Mouse (Mus musculus) embryonic fibroblast, embryonic 13.5 days (primary cell): ENCODE results near the gene Gm20388. TPM values are rescaled to one million over a fixed set of nuclear protein-coding genes. Genes with fewer than 3 reads are reported as not detected.
A peak's percentile ranks its signal among the peaks of the same experiment; 100 is the strongest.

Experiments used
- H3K27ac ChIP-seq: 2 replicates; pipeline ENCODE4 v1.5.1; 2012; ENCODE audit warnings: low read length, control low read depth, inconsistent platforms; ENCODE audit not compliant: insufficient read depth
- H3K4me1 ChIP-seq: 2 replicates; pipeline ENCODE4 v1.6.1; 2011; ENCODE audit warnings: low read length; ENCODE audit not compliant: control insufficient read depth, insufficient read depth
- H3K4me3 ChIP-seq: 2 replicates; pipeline ENCODE4 v1.5.1; 2011; ENCODE audit warnings: mild to moderate bottlenecking, control low read depth, low read length; ENCODE audit not compliant: insufficient read depth
- CTCF ChIP-seq: IDR thresholded peaks from 2 replicates; pipeline ENCODE4 v1.5.1; 2011; ENCODE audit warnings: mild to moderate bottlenecking, control low read depth, low read length, moderate library complexity, borderline replicate concordance; ENCODE audit not compliant: insufficient read depth
- POLR2A ChIP-seq: IDR thresholded peaks from 2 replicates; pipeline ENCODE4 v1.6.1; 2011; ENCODE audit warnings: low read depth, mild to moderate bottlenecking, control low read depth, low read length, moderate library complexity
- polyA plus RNA-seq: library from polyadenylated mRNA; stranded (reverse); fragments of >200 nt; gene quantifications from 2 replicates; pipeline ENCODE4 v1.2.4, GENCODE M21; 2011; ENCODE audit warnings: low read depth; ENCODE audit not compliant: missing spikeins, insufficient read length

The Gm20388 gene
- polyA plus RNA-seq, 1 experiment, result 82.8 TPM

DNA sequence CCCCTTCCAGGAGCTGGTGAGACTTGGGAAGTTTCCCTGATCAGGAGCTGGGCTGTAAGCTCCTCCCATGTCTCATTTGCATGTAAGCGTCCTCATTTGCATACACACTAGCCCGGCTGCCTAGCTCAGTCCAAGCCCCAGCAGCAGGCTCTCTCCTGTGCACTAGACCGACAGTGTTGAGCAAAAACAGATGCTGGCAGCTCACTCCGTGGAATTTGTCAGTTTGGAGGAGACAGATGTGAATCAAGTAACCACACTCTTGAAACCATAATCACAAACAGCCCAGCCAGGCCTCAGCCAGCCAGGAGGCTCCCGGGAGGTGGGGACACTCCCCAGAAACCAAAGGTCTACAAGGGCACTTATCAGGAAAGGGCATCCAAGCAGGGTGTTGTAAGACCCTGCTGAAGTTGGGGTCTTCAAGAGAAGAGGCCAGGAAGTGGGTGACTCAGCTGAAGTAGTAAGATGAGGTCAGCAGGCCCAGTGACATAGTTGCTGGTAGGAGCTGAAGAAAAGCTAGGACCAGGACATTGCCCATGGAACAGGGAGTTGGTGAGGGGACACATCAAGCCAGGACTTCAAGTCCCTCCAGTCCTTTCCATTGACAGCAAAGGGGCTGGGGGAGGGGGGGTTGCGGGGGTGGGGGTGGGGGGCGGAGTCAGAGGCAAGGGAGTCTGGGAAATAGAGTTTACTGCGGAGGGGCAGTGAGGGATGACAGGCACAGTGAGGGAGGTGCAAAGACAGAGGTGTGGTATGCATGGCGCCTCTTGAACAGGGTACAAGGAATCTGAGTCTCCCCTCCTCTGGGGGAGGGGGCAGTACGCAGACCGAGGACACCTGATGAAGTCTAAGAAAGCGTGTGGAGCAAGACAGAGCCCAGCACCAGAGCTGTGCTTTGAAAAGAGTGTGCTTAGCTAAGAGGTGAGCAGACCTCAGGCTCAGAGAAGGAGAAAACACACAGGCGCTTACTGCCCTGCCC is 306.5 kb downstream of the Gm20388 start:
- Histone ChIP-seq H3K4me1 (peaks cover 15% of the 10 kb centered on the region), H3K4me3 (no peak overlapping the region), H3K27ac (peak overlapping the region; percentile 68)
- no peak for TF ChIP-seq POLR2A
- TF ChIP-seq CTCF, result no peak

DNA sequence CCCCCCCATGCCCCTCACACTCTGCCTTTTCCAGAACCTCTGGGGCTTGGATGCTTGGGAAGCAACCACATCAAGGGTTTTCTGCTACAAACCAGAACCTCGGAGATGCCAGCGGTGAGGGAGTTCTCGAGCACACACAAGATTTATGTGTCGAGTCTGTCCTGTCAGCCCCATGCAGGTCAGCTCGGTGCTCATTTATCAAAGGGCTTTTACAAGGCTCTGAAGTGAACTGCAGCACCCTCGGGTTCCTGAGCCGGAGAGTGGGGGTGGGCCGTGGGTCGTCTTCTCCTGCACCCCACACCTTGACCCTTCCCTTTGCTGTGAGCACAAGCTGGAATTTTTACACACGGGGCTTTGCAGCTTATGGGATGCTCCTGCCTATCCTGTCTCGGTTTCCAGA is 311.9 kb downstream of the Gm20388 start:
- Histone ChIP-seq H3K4me1 (peaks cover 30% of the 10 kb centered on the region), H3K4me3 (no peak overlapping the region)
- TF ChIP-seq POLR2A, result no peak
- TF ChIP-seq CTCF, result no peak

GRCm38 (mm10) chr8:120224521-120225420 is 314.1 kb downstream of the Gm20388 start:
- TF ChIP-seq CTCF, result no peak
- no peak for TF ChIP-seq POLR2A
- peaks cover 27% of the 10 kb centered on the region for H3K4me1 ChIP-seq
- H3K27ac ChIP-seq, result peak overlapping the region; percentile 51
- no peak overlapping the region for H3K4me3 ChIP-seq

More for the DNA sequence above, 311.9 kb downstream of the Gm20388 start:
- H3K27ac ChIP-seq, result no peak overlapping the region

DNA sequence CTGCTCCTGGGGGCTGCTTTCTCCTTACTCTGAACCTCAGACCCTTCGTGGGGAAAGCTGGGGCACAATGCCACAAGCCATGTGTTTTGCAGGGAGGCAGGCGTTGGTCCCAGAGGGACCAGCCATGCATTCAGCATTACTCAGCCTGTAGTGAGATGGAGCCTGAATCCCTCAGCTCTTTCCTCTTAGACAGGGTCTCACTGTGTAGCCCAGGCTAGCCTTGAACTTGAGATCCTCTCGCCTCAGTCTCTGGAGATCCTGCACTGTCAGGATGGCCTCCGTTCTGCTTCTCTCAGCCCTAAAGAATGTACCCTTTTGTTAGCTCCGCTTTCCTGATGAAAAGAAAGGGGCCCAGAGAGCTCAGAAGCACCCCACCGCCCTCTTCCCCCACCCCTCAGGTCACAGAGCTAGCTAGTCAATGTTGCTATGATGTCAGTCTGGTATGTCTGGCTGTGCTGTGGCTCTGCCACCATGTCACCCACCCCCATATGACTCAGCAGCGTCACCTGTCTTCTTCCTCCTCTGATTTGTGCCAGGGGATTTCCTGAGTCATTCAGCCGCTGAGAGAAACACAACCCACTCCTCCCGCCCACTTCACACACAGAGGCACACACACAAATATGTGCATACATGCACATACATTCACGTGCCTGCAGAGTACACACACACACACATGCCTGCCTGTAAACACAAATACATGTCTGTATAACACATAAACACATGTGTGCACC is 314.9 kb downstream of the Gm20388 start:
- no peak overlapping the region for H3K4me3 ChIP-seq
- H3K4me1 ChIP-seq, result peaks cover 27% of the 10 kb centered on the region
- peak overlapping the region; percentile 51 for H3K27ac ChIP-seq
- TF ChIP-seq CTCF (no peak), POLR2A (no peak)

- H3K27ac ChIP-seq, result peak overlapping the region; percentile 66
- TF ChIP-seq POLR2A (no peak), CTCF (no peak)
- H3K4me1 ChIP-seq, result peaks cover 29% of the 10 kb centered on the region
- H3K4me3 ChIP-seq, result no peak overlapping the region
Measured at GRCm38 (mm10) chr8:120226700-120227577, 316.3 kb downstream of the Gm20388 start.

DNA sequence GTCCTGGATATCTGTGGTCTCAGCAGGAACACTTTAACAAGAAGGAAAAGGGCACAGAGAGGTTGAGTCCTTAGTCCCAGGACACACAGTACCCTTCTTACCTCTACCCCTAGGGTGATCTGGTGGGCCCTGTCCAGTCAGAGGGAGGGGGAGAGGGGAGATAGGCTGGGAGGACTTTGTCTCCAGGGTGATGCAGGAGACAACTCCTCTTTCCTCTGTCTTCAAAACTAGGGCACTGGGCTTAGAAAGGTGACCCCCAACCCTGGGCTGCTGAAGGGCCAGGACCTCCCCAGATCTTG is 316.9 kb downstream of the Gm20388 start:
- no peak for TF ChIP-seq CTCF
- no peak for TF ChIP-seq POLR2A
- H3K4me3 ChIP-seq, result no peak overlapping the region
- peaks cover 29% of the 10 kb centered on the region for H3K4me1 ChIP-seq
- H3K27ac ChIP-seq, result peak overlapping the region; percentile 66

- Histone ChIP-seq H3K4me1 (peaks cover 29% of the 10 kb centered on the region), H3K4me3 (peak within 1 kb of the TSS; percentile 43), H3K27ac (peak within 1 kb of the TSS; percentile 66)
- TF ChIP-seq CTCF (no peak), POLR2A (peak; percentile 48; the same call in 1 of the 2 replicates)
Measured at GRCm38 (mm10) chr8:120227891-120228591, 317.4 kb downstream of the Gm20388 start, which contains the start of gene Gse1. TSS of gene Gse1 (plus strand) at chr8:120228456.

- Histone ChIP-seq H3K27ac (no peak overlapping the region), H3K4me3 (peak overlapping the region; percentile 43), H3K4me1 (peaks cover 29% of the 10 kb centered on the region)
- TF ChIP-seq CTCF, result no peak
- TF ChIP-seq POLR2A, result no peak
Measured at GRCm38 (mm10) chr8:120228781-120229573, 318.3 kb downstream of the Gm20388 start.

DNA sequence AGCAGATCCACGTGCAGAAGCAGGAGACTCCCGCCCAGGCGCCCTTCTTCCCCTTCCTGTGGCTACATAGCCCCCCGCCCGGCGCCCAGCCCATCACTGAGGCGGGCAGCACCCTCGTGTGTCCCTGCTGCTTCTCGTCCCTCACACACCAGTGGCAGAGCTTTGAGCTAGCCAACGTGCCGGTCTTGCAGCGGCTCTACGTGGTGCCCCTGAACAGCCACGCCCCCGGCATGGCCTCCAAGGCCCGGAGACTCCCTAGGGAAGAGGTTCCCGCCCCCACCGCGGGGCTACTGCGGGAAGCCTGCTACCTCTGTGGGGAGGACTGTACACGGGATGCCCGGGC is 318.9 kb downstream of the Gm20388 start:
- H3K4me1 ChIP-seq, result peaks cover 27% of the 10 kb centered on the region
- no peak for TF ChIP-seq CTCF
- no peak; the same call in 1 of the 2 replicates for TF ChIP-seq POLR2A
- no peak overlapping the region for H3K27ac ChIP-seq
- peak overlapping the region; percentile 43 for H3K4me3 ChIP-seq
